Mouse (Mus musculus) B cell, adult 2 months (primary cell): ENCODE measurements around the gene Bdkrb2.

Source experiments
- DNase-seq, 2 experiments: peaks; one replicate each; pipeline ENCODE4 v3.0.0; 2022

The Bdkrb2 gene

DNA sequence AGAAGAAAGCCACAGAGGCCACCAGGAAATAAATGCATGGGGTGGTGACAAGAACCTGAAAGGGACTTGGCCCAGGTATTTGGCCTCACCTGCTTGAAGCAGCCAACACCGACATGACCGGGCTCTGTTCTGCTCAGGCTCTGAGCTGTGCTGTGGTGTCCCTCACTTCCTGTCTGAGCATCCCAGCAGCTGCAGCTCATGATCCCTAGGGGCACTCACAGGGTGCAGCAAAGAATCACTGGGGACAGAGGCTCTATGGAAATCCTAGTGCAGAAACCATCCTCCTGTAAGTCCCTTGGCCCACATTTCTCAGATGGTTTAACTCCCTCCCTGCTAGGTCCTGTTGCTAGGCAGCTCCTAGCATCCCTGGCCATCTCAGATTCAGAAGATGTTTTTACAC lies 15.9 kb upstream of the Bdkrb2 start:
- no peak for DNase-seq

DNA sequence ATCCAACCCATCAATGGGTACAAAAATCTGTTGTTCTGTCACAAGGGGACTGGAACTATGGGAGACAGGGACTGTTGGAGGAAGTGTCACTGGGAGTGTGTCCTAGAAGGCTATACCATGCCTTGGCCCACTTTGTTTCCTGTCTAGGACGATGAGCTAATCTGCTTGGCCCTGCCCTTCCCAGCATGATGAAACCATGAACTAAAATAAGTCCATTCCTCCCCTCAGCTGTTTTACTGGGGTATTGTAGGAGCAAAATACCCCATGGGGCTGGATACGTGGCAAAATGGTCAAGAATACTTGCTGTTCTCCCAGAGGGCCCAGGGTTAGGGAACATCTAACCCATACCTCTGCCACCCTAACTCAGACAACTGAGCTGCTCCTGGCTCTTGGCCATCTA lies 15.0 kb upstream of the Bdkrb2 start:
- no peak for DNase-seq

DNA sequence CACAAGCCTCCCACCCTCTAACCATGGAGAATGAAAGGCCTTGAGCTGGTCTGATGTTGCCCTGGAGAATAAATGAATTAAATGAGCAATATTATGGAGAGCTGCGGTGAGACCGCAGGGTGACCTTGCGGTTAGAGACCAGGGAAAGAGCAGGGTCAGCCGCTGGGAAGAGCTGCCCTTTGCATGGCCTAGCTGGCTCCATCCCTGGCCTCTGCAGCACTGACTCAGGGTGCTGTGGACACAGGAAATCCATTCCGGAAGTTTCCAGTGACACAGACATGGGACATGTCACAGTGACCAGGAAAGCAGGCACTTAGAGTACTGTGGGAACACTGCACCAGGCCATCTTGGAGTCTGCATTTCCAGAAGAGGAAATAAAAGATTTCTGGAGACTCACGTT lies 14.1 kb upstream of the Bdkrb2 start:
- no peak for DNase-seq

DNA sequence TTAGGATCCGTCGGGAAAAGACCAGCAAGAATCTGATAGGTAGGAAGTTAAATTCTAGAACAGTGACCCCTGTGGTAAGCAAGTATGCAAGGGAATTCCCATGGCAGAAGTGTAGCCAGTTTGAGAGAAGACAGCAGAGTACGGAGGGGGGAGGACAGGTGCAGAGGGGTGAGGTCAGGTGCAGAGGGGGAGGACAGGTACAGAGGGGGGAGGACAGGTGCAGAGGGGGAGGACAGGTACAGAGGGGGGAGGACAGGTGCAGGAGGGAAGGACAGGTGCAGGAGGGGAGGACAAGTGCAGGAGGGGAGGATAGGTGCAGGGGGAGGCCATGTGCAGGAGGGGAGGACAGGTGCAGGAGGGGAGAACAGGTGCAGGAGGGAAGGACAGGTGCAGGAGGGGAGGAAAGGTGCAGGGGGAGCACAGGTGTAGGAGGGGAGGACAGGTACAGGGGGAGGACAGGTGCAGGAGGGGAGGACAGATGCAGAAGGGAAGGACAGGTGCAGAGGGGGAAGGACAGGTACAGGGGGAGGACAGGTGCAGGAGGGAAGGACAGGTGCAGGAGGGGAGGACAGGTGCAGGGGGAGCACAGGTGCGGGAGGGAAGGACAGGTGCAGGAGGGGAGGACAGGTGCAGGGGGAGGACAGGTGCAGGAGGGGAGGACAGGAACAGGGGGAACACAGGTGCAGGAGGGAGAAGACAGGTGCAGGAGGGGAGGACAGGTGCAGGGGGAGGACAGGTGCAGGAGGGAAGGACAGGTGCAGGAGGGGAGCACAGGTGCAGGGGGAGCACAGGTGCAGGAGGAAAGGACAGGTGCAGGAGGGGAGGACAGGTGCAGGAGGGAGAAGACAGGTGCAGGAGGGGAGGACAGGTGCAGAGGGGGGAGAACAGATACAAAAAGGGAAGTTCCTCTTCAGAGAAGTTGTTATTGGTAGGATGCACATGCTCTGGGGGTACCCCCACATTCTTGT lies 12.9 kb upstream of the Bdkrb2 start:
- no peak for DNase-seq

DNA sequence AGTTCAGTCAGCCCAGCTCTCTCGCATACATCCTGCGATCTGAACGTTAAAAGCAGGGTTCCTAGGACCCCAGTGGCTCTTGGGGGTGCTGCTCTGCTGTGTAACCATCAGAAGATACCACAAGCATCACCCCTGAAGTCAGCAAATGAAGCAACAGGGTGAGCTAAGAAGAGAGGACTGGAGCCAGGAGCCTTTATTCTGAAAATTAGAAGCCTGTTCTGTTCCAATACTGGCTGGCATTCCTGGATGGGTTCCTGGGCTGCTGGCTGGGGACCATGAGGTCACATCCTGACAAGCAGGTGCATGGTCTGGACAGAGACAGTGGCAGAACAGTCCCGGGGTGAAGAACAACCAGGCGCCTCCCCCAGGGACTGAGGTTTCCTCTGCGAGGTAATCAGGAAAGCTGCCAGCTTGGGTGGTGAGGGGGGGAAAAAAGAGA lies 11.5 kb upstream of the Bdkrb2 start:
- DNase-seq: no peak

DNA sequence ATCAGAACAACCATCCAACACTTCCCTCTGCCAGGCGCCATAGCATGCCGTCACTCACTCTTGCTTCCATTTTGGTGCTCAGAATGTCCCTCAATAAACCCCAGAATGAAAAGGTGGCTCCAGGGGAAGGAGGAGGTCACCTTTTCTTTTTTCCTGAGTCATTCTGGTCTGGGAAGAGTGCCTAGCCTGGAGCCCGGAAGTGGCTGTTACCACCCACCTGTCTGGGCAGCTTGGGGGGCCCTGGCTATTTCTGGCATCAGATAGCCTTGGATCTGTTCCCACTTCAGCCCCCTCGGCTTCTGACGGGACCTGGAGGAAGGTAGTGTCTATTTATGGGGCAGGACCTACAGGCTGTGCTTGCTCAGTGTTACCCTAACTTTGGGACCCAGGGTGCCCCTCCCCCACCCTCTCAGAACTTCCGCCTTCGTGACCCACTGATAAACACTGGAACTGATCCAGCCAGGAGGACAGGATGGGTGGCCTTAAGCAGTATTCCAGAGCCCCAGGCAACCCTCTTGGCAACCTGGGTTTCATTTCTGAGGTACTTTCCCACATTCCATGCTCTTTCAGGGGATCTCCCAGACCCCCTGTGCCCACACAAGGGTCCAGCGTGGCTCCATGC lies 8.8 kb upstream of the Bdkrb2 start:
- no peak for DNase-seq

DNA sequence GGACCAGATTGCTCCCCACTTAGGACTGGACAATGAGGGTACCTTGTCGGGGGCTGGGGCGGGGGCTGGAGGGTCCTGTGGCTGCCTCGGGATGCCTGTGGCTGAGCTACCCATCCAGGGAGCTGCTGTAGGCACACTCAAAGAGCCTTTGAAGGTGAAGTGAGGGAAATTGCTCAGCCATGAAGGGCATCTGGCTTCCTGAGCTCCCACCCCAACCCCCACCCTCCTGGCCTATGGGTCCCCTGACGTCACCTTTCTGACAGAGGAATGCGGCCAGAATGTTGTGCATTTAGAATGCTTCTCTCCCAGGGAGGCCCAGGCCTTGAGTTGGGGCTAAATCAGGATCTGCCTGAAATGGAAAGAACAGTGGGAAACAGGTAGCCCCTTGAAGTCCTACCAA lies 7.9 kb upstream of the Bdkrb2 start:
- no peak for DNase-seq

DNA sequence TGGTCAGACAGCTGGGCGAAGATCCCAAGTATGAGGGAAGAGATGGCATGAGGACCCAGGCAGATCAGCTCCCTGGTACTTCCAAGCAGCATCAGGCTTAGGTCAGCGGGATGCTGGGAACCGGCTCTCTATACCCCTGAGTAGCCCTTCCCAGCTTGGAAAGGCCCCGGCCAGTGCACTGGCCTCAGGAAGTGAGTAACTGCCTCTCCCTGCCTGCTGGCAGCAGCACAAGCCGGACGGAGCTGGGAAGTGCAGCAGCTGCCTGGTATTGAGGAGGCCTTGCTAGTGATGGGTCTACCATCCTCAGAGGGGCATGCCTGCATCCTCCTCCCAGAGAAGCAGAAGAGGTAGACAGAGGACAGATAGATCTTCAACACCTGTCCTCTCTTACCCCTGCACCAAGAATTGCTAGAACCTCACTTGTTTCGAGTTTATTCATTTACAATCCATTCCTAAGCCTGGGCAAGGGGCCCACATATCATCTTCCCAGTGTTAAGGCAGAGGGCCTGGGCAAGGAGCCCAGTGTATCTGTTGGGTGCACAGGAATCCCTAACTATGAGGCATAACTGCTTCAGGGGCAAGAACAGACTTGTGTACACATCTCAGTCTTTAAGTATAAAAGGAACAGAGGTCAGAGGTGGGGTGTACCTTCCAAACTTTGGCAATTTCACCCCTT lies 5.6 kb upstream of the Bdkrb2 start:
- DNase-seq: no peak

DNA sequence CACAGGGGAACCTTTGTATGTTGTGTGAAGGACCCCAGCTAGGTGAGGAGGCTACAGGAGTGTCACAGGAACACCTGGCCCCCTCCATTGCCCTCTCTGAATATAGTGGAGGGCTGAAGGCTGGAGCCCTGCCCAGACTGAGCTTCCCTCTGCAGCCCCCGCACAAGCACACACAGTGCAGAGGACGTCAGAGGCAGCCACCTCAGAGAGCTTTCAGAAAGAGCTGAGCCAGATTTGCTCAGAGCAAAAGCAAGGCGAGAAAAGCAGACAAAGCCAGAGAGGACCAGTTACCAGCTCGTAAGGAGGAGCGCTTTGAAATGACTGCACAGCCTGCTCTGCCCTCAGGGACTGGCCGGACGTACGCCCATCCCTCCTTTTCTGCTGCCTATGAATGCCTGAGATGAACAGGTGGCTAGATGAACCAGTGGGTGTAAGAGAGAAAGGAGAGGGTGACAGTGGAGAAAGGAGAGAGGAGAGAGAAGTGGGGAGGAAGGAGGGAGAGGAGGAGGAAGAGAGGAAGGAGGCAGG lies 2.0 kb upstream of the Bdkrb2 start:
- DNase-seq: no peak

DNA sequence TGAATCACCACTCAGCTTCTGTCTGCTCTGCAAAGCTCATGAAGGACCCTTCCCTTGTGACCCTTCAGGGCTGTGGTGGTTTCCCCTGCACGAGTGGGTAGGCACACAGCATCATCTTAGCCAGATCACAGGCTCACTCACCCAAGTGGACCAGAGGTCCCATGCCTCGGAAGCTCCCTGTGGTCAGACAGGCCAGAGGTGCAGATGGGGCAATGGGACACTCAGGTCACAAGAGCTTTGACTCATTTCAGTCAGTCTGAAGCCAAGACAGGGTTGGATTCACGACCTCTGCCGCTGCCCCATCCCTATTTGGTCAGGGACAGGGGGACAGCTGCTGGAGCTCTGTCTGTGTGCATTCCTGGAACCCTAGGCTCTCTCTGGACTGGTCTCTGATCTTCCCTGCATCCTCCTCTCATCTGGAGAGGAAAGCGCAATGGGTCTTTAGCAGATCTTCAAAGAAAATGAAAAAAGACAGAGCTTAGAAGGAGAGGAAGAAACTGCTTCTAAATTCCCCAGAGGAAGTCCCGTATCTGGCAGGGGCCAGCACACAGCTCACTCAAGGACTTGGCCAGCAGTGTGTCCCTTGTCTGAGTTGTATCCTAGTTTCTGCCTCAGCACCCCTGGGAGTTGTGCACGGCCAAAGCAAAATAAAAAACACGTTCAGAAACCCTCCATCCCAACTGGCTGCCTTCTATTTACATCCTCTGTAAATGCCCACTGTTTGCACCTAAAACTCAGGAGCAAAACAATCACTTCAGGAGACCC lies 788 bp upstream of the Bdkrb2 start:
- no peak for DNase-seq

DNA sequence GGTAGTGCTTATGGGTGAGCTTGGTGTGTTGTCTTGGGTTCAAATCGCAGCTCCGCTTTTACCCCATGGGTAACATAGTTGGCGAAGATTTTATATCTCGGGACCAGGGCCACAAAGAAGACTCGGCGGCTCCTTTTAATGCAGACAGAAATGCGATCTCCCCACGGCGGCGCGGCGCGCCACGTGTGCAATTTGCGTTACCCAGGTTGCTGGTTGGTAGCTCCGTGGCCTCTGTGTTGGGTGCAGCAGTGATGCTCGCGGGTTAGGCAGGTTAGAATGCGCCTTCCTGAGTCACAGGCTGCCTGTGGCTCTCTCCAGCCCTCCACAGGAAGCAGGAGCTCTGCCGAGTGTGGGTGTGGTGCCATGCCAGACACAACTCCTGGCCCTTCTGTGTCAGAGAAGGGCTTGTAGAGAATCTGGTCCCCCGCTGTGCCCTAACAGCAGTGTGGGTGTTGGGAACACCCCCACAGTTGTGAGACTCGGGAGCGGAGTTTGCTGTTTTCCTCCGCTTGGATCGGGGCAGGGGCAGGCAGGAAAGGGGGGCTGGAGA lies 775 bp downstream of the Bdkrb2 start:
- DNase-seq: no peak

DNA sequence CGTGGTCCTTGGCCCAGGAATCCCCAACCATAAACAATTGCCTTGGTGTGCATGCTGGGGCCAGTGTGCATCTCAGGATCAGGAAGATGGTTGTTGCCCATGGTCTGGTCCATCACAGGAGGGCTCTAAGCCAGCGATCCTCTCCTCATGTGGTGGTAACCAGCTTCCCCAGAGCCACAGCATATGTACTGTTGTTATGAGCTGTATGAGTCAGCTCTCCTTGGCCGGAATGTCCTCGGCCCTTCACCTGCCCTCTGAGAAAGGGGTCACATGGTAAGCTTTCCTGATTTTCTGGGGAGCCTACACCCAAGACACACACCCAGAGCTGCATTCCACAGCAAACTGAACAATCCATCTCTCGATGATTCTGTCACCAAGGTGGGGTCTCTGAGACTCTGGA lies 2.2 kb downstream of the Bdkrb2 start:
- DNase-seq: no peak

DNA sequence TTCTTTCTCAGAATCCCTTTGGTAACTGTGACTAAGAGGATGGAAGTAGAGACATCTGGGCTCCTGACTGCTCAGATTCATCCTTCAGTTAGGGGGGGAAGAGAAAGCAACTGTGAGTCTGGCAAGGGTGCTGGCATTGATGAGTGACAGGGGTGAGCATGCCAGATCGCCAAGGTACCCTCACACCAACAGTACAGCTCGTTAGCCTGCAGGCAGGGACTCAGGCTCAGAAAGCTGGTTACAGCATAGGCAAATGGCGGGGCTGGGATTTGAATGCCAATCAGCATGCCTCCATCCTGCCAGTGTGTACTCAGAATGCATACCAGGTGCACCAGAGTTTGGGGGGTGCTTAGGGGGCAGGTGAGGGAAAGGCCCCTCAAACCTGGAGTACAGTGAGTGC lies 8.8 kb downstream of the Bdkrb2 start:
- no peak for DNase-seq

DNA sequence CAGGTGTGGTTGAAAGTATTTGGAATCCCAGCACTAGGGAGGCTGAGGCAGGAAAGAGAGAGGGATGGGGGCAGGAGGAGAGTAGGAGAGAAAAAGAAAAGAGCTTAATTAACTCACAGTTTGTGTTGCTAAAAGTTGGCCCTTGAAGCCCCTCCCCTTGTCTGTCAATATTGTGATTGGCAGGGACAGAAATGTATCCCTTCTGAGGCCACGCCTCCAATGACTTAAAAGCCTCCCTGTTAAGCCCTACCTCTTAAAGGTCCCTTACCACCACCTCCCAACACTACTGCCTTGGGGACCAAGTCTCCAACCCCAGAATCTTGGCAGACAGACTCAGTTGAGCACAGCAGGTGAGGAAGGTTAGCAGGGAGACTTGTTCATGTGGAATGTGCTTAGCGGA lies 9.6 kb downstream of the Bdkrb2 start:
- DNase-seq: no peak

DNA sequence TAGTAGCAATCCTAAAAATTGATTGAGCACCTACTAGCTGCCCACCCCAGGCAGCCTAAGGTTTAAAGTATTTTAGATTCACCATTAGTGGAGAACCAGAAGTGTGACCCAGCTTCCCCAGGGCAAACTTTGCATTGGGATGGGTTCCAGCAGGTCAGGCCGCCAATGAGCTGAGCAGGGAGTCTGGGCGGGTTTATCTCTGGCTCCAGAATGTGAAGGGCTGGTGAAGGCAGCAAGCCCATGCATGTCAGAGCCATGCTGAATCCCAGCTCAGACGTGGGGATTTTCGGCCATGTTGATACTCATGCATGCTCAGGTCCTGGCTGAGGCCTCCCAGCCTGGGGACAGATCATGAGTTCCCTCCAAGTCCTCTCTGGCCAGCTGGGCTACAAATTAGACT lies 11.3 kb downstream of the Bdkrb2 start:
- DNase-seq: no peak

DNA sequence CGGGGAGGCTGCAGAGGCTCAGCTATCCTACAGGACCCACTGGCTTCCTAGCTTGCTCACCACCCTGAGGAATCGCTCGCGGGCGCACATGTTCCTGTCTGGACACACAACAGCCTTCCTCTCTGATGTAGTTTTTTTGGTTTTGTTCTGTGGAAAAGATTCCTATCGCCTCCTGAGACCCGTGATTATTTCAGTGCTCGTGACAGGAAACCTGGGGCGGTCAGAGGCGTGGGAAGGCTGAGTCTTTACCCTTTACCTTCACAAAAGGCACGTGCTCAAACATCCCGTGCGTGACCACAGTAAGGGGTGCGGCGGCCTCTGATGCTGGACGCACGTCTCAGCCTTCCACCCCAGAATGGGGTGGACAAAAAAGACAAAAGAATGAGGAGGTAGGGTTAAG lies 17.5 kb downstream of the Bdkrb2 start:
- DNase-seq: no peak

DNA sequence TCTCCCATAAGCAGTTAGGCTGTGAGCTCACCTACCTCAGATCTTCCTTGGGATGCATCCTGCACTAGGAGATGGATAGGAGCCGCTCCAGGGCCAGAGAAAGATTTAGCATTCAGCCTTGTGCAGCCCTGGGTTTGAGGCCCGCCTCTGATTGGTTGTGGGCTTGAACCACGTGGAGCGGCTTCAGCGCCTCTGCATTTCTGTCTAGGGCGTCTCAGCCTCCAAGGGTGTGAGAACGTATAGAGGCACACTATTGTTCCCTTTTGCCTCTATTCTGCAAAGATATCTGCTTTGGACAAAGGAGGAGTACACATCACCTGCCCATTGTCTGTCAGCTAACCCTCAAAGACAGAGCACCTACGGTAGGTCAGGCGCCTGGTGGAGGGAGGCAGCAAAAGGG lies 19.5 kb downstream of the Bdkrb2 start:
- no peak for DNase-seq

DNA sequence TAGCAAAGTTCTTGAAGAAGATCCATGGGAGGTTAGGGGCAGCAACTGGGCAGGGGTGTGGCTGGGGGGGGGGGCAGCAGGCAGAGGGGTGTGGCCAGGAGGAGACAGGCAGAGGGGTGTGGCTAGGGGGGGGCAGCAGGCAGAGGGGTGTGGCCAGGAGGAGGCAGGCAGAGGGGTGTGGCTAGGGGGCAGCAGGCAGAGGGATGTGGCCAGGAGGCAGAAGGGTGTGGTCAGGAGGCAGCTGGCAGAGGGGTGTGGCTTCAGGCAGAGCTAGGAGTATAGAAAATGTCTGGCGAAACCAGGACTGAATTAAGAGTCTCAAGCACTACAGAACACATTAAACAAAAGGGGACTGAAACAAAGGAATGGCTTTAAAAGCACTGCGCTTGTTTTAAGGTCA lies 20.5 kb downstream of the Bdkrb2 start:
- no peak for DNase-seq

DNA sequence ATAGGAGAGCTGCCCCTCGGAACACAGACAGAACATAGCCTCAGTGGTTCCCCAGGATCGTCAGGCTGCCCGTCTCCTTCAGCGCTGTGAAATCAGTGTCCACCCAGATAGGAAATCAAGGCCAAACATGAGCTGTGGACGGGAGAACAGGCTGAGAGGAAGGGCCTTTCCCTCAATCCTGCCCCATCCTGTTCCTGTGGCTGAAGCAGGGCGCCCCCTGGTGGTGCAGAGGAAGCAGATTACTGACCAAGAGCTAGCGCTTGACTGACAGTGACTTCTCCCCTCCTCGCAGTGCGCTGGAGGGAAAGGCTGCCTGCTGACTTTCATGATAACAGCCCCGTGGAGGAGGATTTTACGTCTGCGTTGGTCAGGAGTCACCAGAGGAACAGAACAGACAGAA lies 21.8 kb downstream of the Bdkrb2 start:
- peak; percentile 44 to 51 for DNase-seq

DNA sequence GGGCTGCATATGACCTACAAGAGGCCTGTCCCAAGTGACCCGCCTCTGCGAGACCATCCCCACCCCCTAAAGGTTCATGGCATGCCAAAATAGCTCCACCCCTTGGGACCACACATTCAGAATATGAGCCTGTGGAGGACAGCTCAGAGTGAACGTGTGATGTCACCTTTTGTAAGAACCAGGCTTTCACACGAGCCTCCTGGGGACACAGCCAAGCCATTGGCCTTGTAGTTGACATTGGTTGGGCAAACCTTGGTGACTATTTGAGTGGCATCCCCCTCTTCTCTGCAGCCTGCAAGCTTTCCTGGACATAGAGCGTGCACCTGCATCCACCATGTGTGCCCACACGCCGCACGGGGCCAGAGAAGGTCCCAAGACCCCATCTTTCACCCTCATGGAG lies 24.5 kb downstream of the Bdkrb2 start:
- DNase-seq: no peak

DNA sequence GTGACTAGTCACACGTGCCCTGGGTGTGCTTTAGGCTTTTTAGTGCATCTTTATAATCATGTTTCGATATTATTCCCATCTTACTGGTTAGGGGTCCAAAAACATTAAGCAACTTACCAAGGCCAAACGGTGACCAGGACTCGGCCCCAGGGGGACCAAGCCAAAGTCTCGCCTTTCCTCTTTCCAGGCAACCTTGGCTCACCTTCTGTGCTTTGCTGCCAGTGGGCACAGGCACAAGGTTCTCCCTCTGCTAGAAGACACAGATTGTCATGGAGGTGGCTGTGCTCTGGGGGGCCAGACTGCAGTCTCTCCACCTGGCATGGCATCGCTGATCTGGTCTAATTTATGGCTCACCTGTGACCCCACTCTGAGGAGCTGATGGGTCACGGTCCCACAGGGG lies 27.8 kb downstream of the Bdkrb2 start:
- no peak for DNase-seq

DNA sequence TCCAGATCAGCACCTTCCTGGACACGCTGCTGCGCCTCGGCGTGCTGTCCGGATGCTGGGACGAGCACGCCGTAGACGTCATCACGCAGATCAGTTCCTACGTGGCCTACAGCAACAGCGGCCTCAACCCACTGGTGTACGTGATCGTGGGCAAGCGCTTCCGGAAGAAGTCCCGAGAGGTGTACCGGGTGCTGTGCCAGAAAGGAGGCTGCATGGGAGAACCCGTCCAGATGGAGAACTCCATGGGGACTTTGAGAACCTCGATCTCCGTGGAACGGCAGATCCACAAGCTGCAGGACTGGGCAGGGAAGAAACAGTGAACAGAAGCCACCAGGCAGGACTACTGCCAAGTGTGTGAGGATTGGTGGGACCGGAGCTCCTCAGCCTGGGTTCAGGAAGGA lies 29.3 kb downstream of the Bdkrb2 start:
- no peak for DNase-seq

DNA sequence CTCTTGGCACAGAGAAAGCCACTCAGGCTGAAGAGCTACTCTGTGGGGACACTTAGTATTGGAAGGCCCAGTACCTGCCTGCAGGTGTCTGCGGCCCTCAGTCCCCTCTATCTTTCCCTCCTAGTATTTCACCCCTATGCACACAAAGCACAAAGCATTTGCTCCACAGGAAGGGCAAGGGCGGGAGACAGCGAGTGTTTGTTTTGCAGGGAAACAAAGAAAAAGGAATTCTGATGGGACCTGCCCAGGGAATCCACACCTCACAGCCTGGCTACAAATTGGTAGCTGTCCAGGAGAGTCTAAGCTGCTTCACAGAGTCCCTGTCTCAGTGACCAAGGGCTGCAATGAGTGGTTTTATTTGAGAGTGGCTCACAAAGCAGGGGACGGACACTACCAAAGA lies 30.4 kb downstream of the Bdkrb2 start:
- no peak for DNase-seq
